Mouse (Mus musculus) kidney, postnatal 0 days (tissue): ENCODE measurements around the gene Camkv. TPM values are rescaled to one million over a fixed set of nuclear protein-coding genes. Genes with fewer than 3 reads are reported as not detected.

Experiments used
- ATAC-seq: fragments of 200-750 bp; cut with Nextera tagmentation; replicated peaks from 2 replicates; pipeline ENCODE4 v1.8.0; 2017; ENCODE audit warnings: low read depth, moderate number of reproducible peaks, moderate TSS enrichment, moderate library complexity; ENCODE audit not compliant: low FRiP score
- DNase-seq: peaks from one replicate; pipeline ENCODE4 v3.0.0-alpha.2; 2016; ENCODE audit warnings: low spot score
- H3K27ac ChIP-seq: fragments of 300-500 bp; sonication (generic); 2 replicates; pipeline ENCODE4 v1.5.1; 2014; ENCODE audit warnings: mild to moderate bottlenecking
- H3K27me3 ChIP-seq: fragments of 300-500 bp; sonication (generic); 2 replicates; pipeline ENCODE4 v1.6.1; 2014; ENCODE audit warnings: low read length, mixed read lengths; ENCODE audit not compliant: insufficient read depth
- H3K36me3 ChIP-seq: fragments of 300-500 bp; sonication (generic); 2 replicates; pipeline ENCODE4 v1.6.1; 2014; ENCODE audit warnings: low read length, mixed read lengths; ENCODE audit not compliant: insufficient read depth
- H3K4me1 ChIP-seq: fragments of 300-500 bp; sonication (generic); replicated peaks from 2 replicates; pipeline ENCODE4 v1.6.1; 2014; ENCODE audit warnings: antibody characterized with exemption, low read length, mixed read lengths; ENCODE audit not compliant: insufficient read depth
- H3K4me2 ChIP-seq: fragments of 300-500 bp; sonication (generic); 2 replicates; pipeline ENCODE4 v1.6.1; 2014; ENCODE audit warnings: mild to moderate bottlenecking, low read length, moderate library complexity, mixed read lengths
- H3K4me3 ChIP-seq: fragments of 300-500 bp; sonication (generic); replicated peaks from 2 replicates; pipeline ENCODE4 v1.5.1; 2014; ENCODE audit warnings: low read depth, low read length
- H3K9ac ChIP-seq: fragments of 300-500 bp; sonication (generic); 2 replicates; pipeline ENCODE4 v1.6.1; 2014; ENCODE audit warnings: low read depth, low read length
- H3K9me3 ChIP-seq: fragments of 300-500 bp; sonication (generic); replicated peaks from 2 replicates; pipeline ENCODE4 v1.6.1; 2016; ENCODE audit warnings: low read length, inconsistent platforms, mixed read lengths
- CTCF ChIP-seq: IDR thresholded peaks from 2 replicates; pipeline ENCODE4 v1.5.1; 2016; ENCODE audit warnings: antibody characterized with exemption, low read depth, mild to moderate bottlenecking, moderate library complexity
- WGBS: fragments of 180-500 bp; shearing (Covaris S2); extraction: QIAGEN DNeasy Blood & Tissue Kit; methylation state at CpG from one replicate; pipeline ENCODE4 v1.1.7; 2014; 5-methylcytosine and 5-hydroxymethylcytosine counted together
- polyA plus RNA-seq: library from polyadenylated mRNA; unstranded; fragments of >200 nt; fragmentation: Nextera tagmentation; extraction: Ambion mirVana; gene quantifications from 2 replicates; pipeline ENCODE4 v1.2.1, GENCODE M21; 2015

The Camkv gene
- polyA plus RNA-seq, 1 experiment from 2014 or later: 0.95 TPM

DNA sequence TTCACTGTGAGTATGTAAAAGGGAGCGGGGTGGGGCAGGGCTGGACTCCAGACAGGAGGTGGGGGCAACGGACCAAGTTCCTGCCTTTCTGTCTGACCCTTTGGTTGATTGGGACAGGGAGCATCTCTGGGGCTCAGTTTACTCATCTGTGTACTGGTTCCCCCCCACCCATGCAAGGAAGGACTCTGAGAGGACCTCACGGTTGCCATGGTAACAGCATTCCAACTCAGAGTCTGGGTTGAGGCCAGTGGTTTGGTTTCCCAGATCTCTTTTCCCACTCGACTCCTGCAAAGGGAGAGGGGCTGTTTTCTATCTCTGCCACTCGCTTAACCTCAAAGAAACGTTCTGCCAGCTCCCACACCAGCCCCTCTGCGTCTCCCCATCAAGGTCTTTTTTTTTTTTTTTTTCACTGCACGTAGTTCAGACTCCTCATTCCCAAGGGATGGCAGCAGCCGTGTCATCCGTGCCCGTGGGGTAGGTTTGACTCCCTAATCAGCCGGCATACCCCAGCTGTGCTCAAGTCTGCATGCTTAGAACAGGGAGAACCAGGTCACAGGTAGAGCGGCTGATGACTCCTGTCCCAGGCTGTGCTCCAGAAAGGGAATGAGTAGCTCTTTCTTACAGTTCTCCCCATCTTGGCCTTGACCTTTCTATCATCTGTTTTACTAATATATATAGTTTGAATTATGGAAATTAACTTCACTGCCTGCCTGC is 17.4 kb upstream of the Camkv start:
- no peak overlapping the region for H3K4me3 ChIP-seq
- H3K4me1 ChIP-seq: no peaks in the 10 kb centered on the region; the same call in 1 of the 2 replicates
- no peak overlapping the region for H3K4me2 ChIP-seq
- 25% methylated on average over 13 of the region's 13 CpGs for WGBS
- ATAC-seq (peak; percentile 29; the same call in 1 of the 2 replicates), DNase-seq (peak; percentile 53)
- no peak for TF ChIP-seq CTCF
- H3K9me3 ChIP-seq: no peaks in the 10 kb centered on the region
- no peak overlapping the region for H3K27ac ChIP-seq
- no peaks in the 10 kb centered on the region for H3K27me3 ChIP-seq
- H3K9ac ChIP-seq: no peak overlapping the region
- no peaks in the 10 kb centered on the region for H3K36me3 ChIP-seq

GRCm38 (mm10) chr9:107918884-107919283 is 16.6 kb upstream of the Camkv start:
- Histone ChIP-seq H3K4me2 (no peak overlapping the region), H3K4me1 (no peaks in the 10 kb centered on the region; the same call in 1 of the 2 replicates), H3K4me3 (no peak overlapping the region), H3K9me3 (no peaks in the 10 kb centered on the region), H3K9ac (no peak overlapping the region), H3K27ac (no peak overlapping the region), H3K27me3 (no peaks in the 10 kb centered on the region), H3K36me3 (no peaks in the 10 kb centered on the region)
- DNase-seq (no peak), ATAC-seq (no peak)
- TF ChIP-seq CTCF: no peak
- 89% methylated on average over 6 of the region's 6 CpGs for WGBS

- no peak overlapping the region for H3K4me3 ChIP-seq
- 89% methylated on average over 5 of the region's 5 CpGs for WGBS
- DNase-seq (no peak), ATAC-seq (no peak)
- H3K27ac ChIP-seq: no peak overlapping the region
- H3K9ac ChIP-seq: no peak overlapping the region
- no peak overlapping the region for H3K4me2 ChIP-seq
- H3K27me3 ChIP-seq: no peaks in the 10 kb centered on the region
- no peak for TF ChIP-seq CTCF
- H3K36me3 ChIP-seq: no peaks in the 10 kb centered on the region
- no peaks in the 10 kb centered on the region; the same call in 1 of the 2 replicates for H3K4me1 ChIP-seq
- no peaks in the 10 kb centered on the region for H3K9me3 ChIP-seq
Measured at GRCm38 (mm10) chr9:107919441-107919840, 16.0 kb upstream of the Camkv start.

- Histone ChIP-seq H3K27me3 (no peaks in the 10 kb centered on the region), H3K36me3 (no peaks in the 10 kb centered on the region), H3K4me3 (no peak overlapping the region), H3K27ac (no peak overlapping the region), H3K4me2 (no peak overlapping the region), H3K4me1 (no peaks in the 10 kb centered on the region), H3K9me3 (no peaks in the 10 kb centered on the region), H3K9ac (no peak overlapping the region)
- WGBS: 38% methylated on average over 7 of the region's 7 CpGs
- ATAC-seq (0 out of 2 replicates have a peak, but pooled peaks have one; percentile 60), DNase-seq (peak; percentile 57)
- TF ChIP-seq CTCF: peak; percentile 67
Measured at GRCm38 (mm10) chr9:107923021-107923420, 12.5 kb upstream of the Camkv start.

DNA sequence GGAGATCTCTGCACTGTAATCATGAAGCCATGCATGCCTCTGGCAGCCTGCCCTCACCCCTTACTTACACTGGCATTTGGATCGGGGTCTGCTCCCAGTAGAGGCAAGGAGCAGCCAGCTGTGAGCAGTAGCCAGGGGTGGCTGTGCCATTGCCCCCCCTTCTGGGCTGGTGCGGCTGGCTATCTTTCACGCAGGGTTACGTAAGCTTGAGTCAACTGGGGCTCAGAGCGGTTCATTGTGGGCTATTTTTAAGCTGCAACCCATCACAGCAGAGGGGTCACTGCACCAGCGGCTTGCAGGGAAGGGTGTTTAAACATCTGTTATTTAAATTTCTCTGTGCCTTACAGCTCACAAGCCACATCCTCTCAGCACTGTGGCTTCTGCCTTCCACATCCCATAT is 11.5 kb upstream of the Camkv start:
- no peak overlapping the region for H3K4me3 ChIP-seq
- no peak for DNase-seq
- no peak overlapping the region for H3K4me2 ChIP-seq
- no peak for ATAC-seq
- no peak for TF ChIP-seq CTCF
- H3K4me1 ChIP-seq: no peaks in the 10 kb centered on the region
- H3K9ac ChIP-seq: no peak overlapping the region
- WGBS: 52% methylated on average over 6 of the region's 6 CpGs
- H3K36me3 ChIP-seq: no peaks in the 10 kb centered on the region
- no peaks in the 10 kb centered on the region for H3K27me3 ChIP-seq
- no peaks in the 10 kb centered on the region for H3K9me3 ChIP-seq
- H3K27ac ChIP-seq: no peak overlapping the region

DNA sequence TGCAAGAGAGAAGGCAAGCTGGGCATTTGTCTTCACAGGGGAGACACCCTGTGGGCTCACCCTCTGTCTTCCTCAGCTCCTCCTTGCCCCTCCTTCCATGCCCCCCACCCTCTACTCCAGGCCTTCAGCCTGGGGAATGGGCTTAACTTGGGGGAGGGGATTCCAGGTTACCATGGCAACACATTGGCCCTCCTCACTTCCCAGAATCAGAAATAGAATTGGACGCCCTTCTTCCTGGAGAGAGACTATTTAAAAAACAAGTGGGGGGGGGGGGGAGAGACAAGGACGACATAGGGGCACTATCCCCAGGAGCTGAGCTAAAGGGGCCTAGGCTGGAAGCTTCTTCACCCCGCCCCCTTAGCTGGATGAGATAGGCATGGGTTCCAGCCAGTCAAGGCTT is 10.2 kb upstream of the Camkv start:
- no peak for TF ChIP-seq CTCF
- Histone ChIP-seq H3K36me3 (no peaks in the 10 kb centered on the region), H3K4me1 (no peaks in the 10 kb centered on the region), H3K27ac (no peak overlapping the region), H3K27me3 (no peaks in the 10 kb centered on the region), H3K9me3 (no peaks in the 10 kb centered on the region), H3K9ac (no peak overlapping the region), H3K4me2 (no peak overlapping the region), H3K4me3 (no peak overlapping the region)
- DNase-seq: no peak
- WGBS: 30% methylated on average over 3 of the region's 3 CpGs
- ATAC-seq: no peak
